Mouse (Mus musculus) testis, postnatal 10 days (tissue): Measurements from ENCODE around the gene Armc9.

ENCODE experiments used
- DNase-seq: peaks from one replicate; pipeline ENCODE4 v3.0.0; 2021; ENCODE audit warnings: low spot score

The Armc9 gene

GRCm38 (mm10) chr1:86281781-86282536 lies 127.4 kb downstream of the Armc9 start:
- no peak for DNase-seq

- no peak for DNase-seq
Observed at GRCm38 (mm10) chr1:86284101-86284500, 129.5 kb downstream of the Armc9 start.

GRCm38 (mm10) chr1:86285295-86285694 lies 130.7 kb downstream of the Armc9 start:
- DNase-seq, result no peak

GRCm38 (mm10) chr1:86287473-86287872 lies 132.9 kb downstream of the Armc9 start:
- no peak for DNase-seq

- DNase-seq, result no peak
Observed at GRCm38 (mm10) chr1:86290452-86290851, 135.9 kb downstream of the Armc9 start.

GRCm38 (mm10) chr1:86293091-86293490 lies 138.5 kb downstream of the Armc9 start:
- DNase-seq, result no peak

- DNase-seq, result no peak
Observed at GRCm38 (mm10) chr1:86293868-86294267, 139.3 kb downstream of the Armc9 start.

GRCm38 (mm10) chr1:86294472-86294871 lies 139.9 kb downstream of the Armc9 start:
- no peak for DNase-seq

- no peak for DNase-seq
Observed at GRCm38 (mm10) chr1:86300093-86300492, 145.5 kb downstream of the Armc9 start.

GRCm38 (mm10) chr1:86300731-86301130 lies 146.2 kb downstream of the Armc9 start:
- no peak for DNase-seq

- DNase-seq, result no peak
Observed at GRCm38 (mm10) chr1:86301221-86302091, 146.9 kb downstream of the Armc9 start.

GRCm38 (mm10) chr1:86302532-86302931 lies 148.0 kb downstream of the Armc9 start, which contains the start of gene B3gnt7:
Gene B3gnt7, plus strand, starts transcription at chr1:86302832.
- no peak for DNase-seq

- peak; percentile 83 for DNase-seq
Observed at GRCm38 (mm10) chr1:86303063-86303872, 148.7 kb downstream of the Armc9 start.

GRCm38 (mm10) chr1:86303873-86304250 lies 149.3 kb downstream of the Armc9 start:
- DNase-seq, result no peak

GRCm38 (mm10) chr1:86306686-86307085 lies 152.1 kb downstream of the Armc9 start:
- no peak for DNase-seq

GRCm38 (mm10) chr1:86307177-86307762 lies 152.7 kb downstream of the Armc9 start:
- no peak for DNase-seq

- DNase-seq, result no peak
Observed at GRCm38 (mm10) chr1:86307871-86308641, 153.5 kb downstream of the Armc9 start.

- DNase-seq, result no peak
Observed at GRCm38 (mm10) chr1:86309270-86309833, 154.8 kb downstream of the Armc9 start.

- DNase-seq, result no peak
Observed at GRCm38 (mm10) chr1:86310536-86311310, 156.1 kb downstream of the Armc9 start.

- no peak for DNase-seq
Observed at GRCm38 (mm10) chr1:86311467-86312005, 157.0 kb downstream of the Armc9 start.
